Mouse (Mus musculus) neutrophil, adult 5-6 weeks (primary cell): ENCODE data around the gene Cnnm2. TPM values are rescaled to one million over a fixed set of nuclear protein-coding genes. Genes with fewer than 3 reads are reported as not detected.

Source experiments
- ATAC-seq: fragments of 151-379, 151-347 bp; 2 replicates; pipeline ENCODE4 v1.8.0; 2017; ENCODE audit warnings: mild to moderate bottlenecking, moderate TSS enrichment; ENCODE audit not compliant: insufficient number of reproducible peaks, poor library complexity, low FRiP score, severe bottlenecking; ENCODE audit errors: extremely low read depth
- total RNA-seq: library from RNA; stranded (forward); fragments of 200-1000 nt; gene quantifications from 2 replicates; pipeline ENCODE4 v1.2.3, GENCODE M21; 2017

Gene Cnnm2
- total RNA-seq, 1 experiment from 2014 or later: 3.5 TPM

DNA sequence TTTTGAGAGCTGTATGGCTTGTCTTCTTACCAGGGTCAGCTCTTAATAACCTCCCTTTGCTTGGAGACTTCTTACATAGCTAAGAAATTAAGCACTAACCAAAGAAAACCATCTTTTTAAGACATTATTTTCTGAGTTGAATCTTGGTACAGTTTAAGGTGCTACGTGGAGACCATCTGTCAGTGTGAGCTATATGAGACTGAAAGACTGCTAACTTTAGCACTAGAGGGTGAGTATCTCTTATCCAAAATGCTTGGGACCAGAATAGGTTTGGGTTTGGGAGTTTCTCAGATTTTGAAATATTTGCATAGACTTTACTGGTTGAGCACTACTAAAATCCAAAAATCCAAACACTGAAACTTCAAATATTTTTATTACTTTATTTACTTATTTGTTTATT, 28.4 kb downstream of the Cnnm2 start:
- ATAC-seq: no peak

DNA sequence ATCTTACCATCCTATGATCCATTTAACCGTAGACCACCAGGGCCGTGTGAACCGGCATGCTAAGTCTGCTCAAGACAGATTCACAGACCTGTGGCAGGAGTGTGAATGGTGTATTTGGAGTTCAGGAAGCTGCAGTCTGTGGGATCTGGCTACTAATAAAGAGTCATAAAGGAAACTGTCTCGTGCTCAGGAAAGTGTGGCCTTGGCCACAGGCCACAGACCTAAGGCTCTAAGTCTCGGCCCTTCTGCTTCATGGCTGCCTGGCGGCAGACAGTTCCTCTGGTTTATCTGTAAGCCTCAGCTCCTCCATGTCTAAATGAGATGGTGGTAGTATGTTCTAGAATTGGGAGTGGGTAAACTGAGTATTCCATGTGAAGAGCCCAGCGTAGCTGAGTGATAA, 30.0 kb downstream of the Cnnm2 start:
- no peak for ATAC-seq

DNA sequence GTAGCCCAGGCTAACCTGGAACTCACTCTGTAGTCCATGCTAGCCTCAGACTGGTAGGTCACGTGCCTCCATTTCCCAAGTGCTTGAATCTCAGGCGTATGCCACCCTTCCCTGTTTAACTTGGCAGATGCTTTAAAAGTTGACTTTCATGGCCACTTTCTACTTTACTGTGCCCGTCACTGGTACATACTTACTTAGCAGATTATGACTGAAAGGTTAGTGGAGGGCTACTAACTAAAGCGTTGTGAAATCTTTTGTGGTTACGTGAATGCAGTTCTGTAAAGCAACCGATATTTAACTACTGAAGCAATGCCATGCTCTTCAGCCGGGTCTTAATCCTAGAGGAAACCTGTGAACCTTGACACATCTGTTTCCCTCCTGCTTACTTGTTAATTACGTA, 30.5 kb downstream of the Cnnm2 start:
- no peak for ATAC-seq

DNA sequence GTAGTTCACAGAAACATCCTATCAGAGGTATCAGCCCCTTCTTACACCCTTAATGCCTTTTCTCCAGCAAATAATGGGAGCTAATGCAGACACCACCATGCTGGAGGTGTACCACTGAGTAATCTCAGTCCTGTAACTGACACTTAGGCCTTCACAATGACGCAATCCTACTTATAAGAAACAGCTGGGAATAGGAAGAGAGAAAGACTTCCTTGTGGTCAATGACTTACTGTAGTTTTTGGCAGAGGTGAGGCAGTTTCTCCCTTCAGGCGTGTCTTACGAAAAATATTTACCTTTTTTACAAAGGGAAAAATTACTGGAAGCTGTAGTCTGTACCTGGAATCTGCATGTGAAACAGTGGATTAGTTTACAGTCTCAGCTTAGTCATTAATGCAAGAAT, 31.1 kb downstream of the Cnnm2 start:
- no peak for ATAC-seq

DNA sequence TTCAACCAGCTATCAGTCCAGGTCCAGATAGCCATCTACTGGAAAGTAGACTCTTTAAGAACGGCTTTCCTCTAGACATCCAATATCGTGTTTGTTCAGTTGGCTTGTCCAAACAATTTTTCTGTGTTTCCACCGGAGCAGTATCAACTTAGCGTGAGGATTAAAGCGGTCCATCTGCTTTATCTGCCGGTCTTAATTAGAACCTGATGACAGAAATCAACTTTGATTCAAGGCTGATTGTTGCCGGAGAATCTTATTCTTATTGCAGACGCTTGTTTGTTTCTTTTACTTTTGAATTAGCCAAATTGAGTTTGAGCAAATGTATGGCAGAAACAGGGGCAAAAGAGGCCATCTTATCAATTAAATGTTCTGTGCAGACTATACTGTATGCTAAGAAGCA, 32.8 kb downstream of the Cnnm2 start:
- ATAC-seq: no peak

DNA sequence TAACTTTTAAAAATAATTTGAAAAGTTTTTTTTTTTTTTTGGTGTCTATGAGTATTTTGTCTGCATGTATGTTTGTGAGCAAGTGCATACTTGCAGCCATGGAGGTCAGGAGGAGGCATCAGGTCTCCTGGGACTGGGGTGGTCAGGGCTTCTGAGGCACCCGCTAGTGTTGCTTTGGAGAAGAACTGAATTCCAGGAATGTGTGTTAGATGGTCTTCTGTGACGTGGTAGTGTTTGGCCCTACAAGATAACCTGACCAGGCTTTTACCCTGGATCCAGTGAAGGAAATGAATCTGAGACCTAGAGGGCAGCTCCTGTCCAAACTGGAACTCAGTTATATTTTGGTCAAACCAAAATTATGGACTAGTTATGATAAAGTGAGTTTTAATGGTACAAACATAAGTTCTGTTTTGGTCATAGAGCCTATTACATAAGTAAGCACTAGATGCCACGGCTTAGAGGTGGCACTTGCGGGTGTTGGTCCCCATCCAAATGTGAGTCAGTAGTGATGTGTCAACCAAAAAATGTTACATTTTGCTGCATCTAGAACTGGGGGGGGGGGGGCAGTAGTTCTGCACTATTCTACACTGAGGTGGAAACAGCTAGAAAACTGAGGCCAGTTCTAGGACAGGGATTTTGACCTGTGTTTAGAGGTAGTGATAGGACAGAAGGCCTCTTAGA, 38.6 kb downstream of the Cnnm2 start:
- ATAC-seq: no peak

DNA sequence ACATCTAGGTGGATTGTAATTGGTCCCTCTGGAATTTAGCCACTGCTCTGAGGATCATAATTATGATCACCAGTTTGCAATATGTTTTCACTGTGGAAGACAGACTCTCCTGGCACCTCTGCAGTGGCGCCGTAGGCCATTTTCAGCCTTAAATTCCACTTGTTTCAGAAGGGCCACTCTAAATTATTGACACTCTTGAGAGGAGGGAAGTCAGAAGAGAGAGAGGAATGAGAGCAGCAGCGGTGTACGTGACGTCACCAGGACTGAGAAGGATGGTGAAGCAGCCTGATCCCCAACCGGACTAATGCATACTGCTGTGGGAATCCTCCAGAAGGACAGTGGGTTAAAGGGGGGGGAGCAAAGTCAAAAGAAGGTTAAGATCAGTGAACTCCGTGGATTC, 40.1 kb downstream of the Cnnm2 start:
- no peak for ATAC-seq

DNA sequence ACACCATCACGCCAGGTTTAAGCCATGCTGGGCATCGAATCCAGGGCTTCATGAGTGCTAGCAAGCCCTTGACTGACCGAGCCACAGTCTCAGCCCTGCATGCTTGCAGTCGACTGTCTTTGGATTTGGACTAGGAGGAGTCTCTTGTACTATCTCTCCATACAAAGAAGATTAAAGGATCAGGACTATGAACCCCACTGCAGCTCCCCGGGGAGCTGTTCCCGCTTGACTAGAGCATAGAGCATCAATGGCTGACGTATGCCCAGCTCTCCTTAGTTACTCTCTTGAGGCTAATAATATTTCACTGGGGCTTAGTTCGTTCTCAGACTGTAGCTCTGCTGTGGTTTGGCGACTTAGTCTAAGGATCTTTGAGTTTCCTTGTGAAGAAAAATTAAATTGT, 40.9 kb downstream of the Cnnm2 start:
- no peak for ATAC-seq

DNA sequence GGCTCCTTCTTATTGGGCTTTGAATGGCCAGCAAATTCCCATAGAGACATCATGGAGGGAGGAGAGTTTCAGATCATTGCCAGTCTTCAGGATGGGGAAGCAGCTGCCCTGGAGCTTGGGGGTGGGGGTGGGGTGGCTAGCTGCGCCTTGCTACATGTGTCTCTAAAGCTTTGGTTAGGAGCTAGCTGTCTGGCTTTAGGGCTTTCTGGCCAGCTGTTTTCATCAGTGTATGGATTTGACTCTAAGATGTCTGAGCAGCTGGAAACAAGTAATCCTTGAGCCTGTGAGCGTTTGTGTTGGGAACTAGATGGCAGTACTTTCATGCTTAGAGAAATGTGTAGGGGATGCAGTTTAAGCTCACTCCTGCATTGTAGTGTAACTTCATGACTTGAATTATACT, 42.3 kb downstream of the Cnnm2 start:
- ATAC-seq: no peak

DNA sequence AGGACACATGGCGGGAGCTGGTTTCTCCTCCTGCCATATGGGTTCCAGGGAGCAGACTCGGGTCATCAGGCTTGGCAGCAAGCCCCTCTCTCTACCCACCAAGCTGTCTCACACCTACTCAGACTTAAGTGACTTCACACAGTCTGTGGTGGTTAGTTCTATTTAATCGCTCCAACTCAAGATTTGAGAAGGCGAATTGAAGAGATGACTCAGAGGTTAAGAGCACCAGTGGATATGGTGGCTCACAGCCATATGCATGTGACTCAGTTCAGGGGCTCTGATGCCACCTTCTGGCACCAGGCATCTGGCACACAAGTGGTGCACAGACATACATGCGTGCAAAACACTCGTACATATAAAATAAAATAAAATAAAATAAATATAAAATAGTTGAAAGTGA, 43.4 kb downstream of the Cnnm2 start:
- no peak for ATAC-seq

DNA sequence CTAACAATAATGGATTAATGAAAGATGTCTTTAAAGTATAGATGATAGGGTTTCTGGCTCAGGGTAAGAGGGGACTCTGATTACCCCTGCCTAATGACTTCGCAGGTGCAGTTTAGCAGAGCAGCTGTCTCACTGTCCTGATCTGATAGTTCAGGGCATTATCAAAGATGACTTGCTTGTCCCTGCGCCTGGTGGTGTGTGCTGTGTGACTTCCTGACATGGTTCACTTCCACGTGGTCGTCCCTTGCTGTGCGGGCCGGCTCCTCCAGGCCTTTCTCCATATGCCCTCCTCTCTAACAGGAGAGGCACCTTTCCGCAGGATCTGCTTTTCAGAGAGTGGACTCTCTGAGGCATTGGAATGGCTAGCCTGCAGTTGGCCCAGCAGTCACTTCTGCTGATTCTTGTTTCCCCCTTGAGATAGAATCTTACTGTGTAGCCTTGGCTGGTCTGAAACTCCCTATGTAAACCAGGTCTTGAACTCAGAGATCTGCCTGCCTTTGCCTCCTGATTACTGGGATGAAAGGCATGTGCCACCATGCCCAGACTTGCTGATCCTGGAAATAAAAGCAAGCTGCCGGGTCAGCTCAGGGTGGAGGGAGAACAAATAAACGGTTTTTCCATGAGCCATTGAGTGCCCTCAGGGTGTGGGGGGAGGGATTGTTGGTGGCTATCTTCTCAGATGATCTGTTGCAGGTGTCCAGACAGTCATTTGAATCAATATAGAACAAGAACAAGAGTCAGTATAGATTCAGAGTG, 44.7 kb downstream of the Cnnm2 start:
- ATAC-seq: no peak

DNA sequence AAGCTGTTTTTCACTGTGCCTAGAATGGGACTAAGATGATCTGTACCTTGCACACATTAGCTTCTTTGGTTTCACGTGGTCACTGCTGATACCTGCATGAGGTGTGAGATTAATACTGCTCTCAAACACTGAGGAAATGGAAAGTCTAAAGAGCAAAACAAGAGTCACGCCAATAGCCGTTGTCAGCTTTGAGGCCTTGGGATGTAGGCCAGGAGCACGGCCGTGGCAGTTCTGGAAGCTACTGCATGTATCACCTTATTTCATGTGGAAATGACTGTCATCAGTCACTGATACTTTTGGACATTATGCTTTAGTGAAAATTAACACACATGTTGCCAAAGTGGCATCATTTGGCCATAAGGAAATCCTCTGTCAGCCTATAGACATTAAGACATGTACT, 46.9 kb downstream of the Cnnm2 start:
- ATAC-seq: no peak

DNA sequence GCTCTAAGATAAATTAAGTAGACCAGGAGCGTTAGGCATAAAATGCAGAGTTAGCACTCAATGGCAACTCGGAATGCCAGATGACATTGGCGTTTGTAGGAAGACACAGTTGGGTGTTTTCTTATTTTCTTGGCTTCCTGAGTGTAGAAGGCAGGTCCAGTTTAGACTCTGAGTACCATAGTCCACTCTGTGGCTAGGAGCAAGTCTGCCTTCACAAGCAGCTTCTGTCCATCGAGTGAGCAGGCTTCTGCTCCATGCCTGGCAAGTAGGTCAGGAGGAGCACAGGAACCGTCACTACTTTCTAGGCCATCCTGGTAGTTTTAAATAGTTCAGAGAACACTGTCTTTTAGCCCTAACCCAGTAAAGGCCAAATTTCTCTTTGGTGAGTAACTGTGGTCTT, 47.6 kb downstream of the Cnnm2 start:
- no peak for ATAC-seq

DNA sequence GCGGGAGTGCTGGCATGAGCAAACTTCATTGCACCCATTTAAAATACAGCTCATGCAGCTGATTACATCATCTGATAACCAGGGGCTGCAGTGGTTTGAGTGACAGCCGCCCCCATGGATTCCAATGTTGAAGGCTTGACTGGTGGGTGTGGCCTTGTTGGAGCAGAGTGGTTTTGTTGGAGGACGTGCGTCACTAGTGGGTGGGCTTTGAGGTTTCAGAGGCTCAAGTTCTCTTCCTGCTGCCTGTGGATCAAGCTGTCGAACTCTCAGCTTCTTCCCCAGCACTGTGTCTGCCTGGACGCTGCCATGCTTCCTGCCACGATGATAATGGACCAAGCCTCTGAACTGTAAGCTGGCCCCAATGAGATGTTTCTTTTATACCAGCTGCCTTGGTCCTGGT, 57.9 kb downstream of the Cnnm2 start:
- no peak for ATAC-seq

DNA sequence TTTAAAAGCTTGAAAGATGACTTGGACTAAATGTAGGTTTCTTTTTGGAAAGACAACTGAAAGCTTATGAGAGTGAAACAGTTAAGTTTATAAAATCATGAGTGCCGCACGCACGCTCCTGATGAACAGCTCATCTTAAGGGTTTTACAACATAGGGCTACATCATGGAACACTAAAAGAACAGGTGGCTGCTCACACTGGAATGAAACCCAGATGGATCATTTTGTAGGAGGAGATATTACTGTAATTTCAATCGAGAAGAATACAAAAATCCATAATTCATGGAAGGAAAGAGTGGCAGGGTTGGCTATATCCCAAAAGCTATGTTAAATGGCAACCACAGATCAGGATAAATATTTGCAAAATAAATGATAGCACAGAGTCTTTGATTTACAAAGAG, 61.1 kb downstream of the Cnnm2 start:
- no peak for ATAC-seq

DNA sequence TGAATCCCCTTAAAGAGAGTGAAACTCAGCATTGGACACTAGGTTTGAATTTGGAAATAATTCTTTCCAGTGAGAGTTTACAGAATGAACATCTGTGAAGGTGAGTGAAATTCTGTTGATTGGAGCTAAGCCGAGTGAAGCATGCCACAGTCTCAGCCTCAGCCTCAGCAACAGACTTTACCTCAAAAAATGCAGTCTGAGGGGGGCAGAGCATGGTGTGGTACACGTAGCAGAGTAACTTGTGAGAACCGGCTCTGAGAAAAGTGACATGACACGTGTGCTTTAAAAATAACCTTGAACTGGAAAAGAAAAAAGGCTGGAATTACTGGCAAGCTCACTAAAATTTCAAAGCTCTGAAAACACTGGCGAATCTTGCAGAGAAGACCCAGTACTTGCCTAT, 62.4 kb downstream of the Cnnm2 start:
- no peak for ATAC-seq

DNA sequence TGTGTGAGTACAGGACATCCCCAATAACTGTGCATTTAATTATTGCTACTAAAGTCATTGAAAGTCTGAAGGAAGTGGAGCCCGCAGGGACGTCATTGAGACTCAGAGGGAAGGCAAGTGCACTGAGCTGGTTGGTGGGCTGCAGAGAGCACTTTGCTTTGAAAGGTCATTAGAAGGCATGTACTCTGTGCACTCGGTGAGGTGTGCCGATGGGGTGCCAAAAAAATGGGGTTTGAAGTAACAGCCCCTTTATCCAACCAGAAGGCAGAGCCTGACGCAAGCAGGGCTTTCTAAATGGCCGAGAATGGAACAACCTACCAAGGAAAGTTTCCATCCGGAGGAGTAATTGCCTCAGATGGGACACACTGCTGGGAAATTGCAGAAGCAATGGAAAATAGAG, 63.5 kb downstream of the Cnnm2 start:
- no peak for ATAC-seq

DNA sequence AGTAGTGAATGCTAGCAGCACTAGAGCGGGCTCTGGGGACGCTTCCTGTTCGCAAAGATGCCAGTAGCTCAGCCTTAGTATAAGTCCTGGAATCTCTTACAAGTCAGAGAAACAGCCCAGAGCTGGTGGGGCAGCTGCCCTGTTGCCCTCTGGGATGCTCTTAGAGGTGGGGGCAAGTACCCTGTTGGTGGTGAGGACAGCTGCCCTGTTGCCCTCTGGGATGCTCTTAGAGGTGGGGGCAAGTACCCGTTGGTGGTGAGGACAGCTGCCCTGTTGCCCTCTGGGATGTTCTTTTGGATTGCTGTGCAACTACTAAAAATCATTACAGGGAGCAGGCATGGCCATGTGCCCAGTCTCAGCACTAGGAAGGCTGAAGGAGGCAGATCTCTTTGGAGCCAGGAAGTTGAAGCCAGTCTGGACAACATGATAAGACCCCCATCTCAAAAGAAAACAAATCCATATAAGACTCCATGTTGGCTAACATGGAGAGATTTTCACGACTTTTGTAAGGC, 66.3 kb downstream of the Cnnm2 start:
- no peak for ATAC-seq

DNA sequence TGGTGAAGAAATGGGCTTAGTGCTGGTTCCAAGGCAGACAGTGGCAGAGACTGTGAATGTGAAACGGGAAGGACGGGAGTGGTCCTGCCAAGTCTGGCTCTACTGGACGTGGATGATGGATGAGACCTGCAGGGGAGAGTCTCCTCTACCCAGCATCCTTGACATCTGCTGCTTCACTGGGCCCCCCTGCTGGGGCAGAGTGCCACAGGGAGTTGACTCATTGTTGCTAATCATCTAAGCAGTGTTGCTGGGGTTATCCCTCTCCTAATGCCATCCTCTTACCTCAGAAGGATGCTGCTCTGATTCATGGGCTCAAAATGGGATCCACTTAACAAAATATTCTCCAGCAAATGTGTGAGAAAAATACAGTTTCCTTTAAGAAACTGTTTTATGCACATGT, 67.6 kb downstream of the Cnnm2 start:
- ATAC-seq: no peak

DNA sequence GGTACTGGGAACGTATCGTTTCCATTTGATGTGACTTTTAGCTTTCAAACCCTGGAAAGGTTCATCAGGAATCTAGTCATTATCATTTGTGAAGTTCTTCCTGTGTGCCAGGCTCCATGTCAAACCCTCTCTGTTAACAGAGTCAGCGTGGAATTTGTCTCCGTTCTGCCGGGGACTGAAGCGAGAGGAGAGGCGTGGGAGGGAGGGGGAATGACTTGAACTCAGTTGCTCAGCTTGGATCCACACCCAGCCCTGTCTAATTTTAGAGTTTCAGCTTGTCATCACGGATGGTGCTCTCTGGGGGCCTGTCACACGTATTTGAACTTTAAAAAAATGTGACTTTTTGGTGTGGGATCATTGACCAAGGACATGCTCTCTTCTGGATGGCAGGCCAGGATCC, 70.0 kb downstream of the Cnnm2 start:
- no peak for ATAC-seq

DNA sequence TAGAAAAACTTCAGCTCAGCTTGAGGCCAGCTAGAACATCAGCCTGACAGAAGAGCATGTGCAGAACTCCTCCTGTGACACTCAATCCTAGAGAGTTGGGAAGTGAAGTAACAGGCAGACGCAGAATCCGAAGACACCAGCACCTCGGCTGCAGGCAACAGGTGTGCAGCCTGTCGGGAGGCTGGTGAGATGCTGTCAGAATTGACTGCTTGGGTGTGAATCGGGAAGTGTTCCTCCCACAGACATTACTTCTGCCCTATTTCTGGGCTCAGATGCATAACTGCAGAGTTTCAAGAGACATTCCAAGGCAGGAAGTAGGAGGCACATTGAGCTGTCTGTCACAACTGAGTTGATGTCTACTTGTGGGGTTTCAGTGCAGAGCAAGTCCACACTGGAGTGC, 72.9 kb downstream of the Cnnm2 start:
- ATAC-seq: no peak
